Mouse (Mus musculus): ENCODE results near the gene Nfia. TPM values are rescaled to one million over a fixed set of nuclear protein-coding genes. Genes with fewer than 3 reads are reported as not detected.

Gene Nfia
- total RNA-seq, 2 experiments from 2014 or later, result 113 to 115 TPM

GRCm38 (mm10) chr4:97816753-97817152 lies 44.2 kb downstream of the Nfia start:
- Histone ChIP-seq H3K4me3 (no peak overlapping the region), H3K27ac (no peak overlapping the region)
- no peak for TF ChIP-seq CTCF (conservative IDR thresholded peaks at IDR 0.05)
- no peak for DNase-seq (ENCODE audit: low spot score in 2 of 2)

GRCm38 (mm10) chr4:97817741-97818140 lies 45.2 kb downstream of the Nfia start:
- Histone ChIP-seq H3K27ac (no peak overlapping the region; the same call in 1 of the 2 replicates), H3K4me3 (no peak overlapping the region)
- TF ChIP-seq CTCF (conservative IDR thresholded peaks at IDR 0.05), result no peak
- DNase-seq (ENCODE audit: low spot score in 2 of 2), result no peak

GRCm38 (mm10) chr4:97818498-97818897 lies 46.0 kb downstream of the Nfia start:
- no peak for DNase-seq (ENCODE audit: low spot score in 2 of 2)
- Histone ChIP-seq H3K4me3 (no peak overlapping the region), H3K27ac (no peak overlapping the region)
- no peak for TF ChIP-seq CTCF (conservative IDR thresholded peaks at IDR 0.05)

- Histone ChIP-seq H3K4me3 (no peak overlapping the region), H3K27ac (no peak overlapping the region)
- DNase-seq (ENCODE audit: low spot score in 2 of 2), result no peak
- no peak for TF ChIP-seq CTCF (conservative IDR thresholded peaks at IDR 0.05)
These were observed 46.6 kb downstream of the Nfia start for GRCm38 (mm10) chr4:97819101-97819500.

- no peak for TF ChIP-seq CTCF (conservative IDR thresholded peaks at IDR 0.05)
- no peak overlapping the region for H3K4me3 ChIP-seq
- no peak overlapping the region for H3K27ac ChIP-seq
- no peak for DNase-seq (ENCODE audit: low spot score in 2 of 2)
These were observed 48.1 kb downstream of the Nfia start for GRCm38 (mm10) chr4:97820474-97821259.

GRCm38 (mm10) chr4:97821556-97822251 lies 49.2 kb downstream of the Nfia start:
- Histone ChIP-seq H3K27ac (no peak overlapping the region), H3K4me3 (no peak overlapping the region)
- TF ChIP-seq CTCF (conservative IDR thresholded peaks at IDR 0.05), result no peak
- no peak for DNase-seq (ENCODE audit: low spot score in 2 of 2)

GRCm38 (mm10) chr4:97823512-97823911 lies 51.0 kb downstream of the Nfia start:
- DNase-seq (ENCODE audit: low spot score in 2 of 2), result no peak
- peak overlapping the region; percentile 29; the same call in 1 of the 2 replicates for H3K27ac ChIP-seq
- no peak for TF ChIP-seq CTCF (conservative IDR thresholded peaks at IDR 0.05)
- no peak overlapping the region for H3K4me3 ChIP-seq

- no peak for TF ChIP-seq CTCF (conservative IDR thresholded peaks at IDR 0.05)
- no peak for DNase-seq (ENCODE audit: low spot score in 2 of 2)
- no peak overlapping the region for H3K4me3 ChIP-seq
- no peak overlapping the region for H3K27ac ChIP-seq
These were observed 51.9 kb downstream of the Nfia start for GRCm38 (mm10) chr4:97824451-97824850.

GRCm38 (mm10) chr4:97825432-97825831 lies 52.9 kb downstream of the Nfia start:
- DNase-seq (ENCODE audit: low spot score in 2 of 2), result no peak
- TF ChIP-seq CTCF (conservative IDR thresholded peaks at IDR 0.05), result no peak
- no peak overlapping the region for H3K4me3 ChIP-seq
- no peak overlapping the region; the same call in 1 of the 2 replicates for H3K27ac ChIP-seq

- no peak overlapping the region for H3K4me3 ChIP-seq
- no peak for DNase-seq (ENCODE audit: low spot score in 2 of 2)
These were observed 53.3 kb downstream of the Nfia start for GRCm38 (mm10) chr4:97825841-97826240.

GRCm38 (mm10) chr4:97827115-97827514 lies 54.6 kb downstream of the Nfia start:
- TF ChIP-seq CTCF (conservative IDR thresholded peaks at IDR 0.05), result no peak
- Histone ChIP-seq H3K27ac (no peak overlapping the region), H3K4me3 (no peak overlapping the region)
- no peak for DNase-seq (ENCODE audit: low spot score in 2 of 2)

More at GRCm38 (mm10) chr4:97825841-97826240, 53.3 kb downstream of the Nfia start:
- no peak overlapping the region for H3K27ac ChIP-seq
- no peak for TF ChIP-seq CTCF (conservative IDR thresholded peaks at IDR 0.05)

GRCm38 (mm10) chr4:97828579-97828978 lies 56.0 kb downstream of the Nfia start:
- no peak for TF ChIP-seq CTCF (conservative IDR thresholded peaks at IDR 0.05)

GRCm38 (mm10) chr4:97829336-97830050 lies 57.0 kb downstream of the Nfia start:
- Histone ChIP-seq H3K27ac (no peak overlapping the region), H3K4me3 (no peak overlapping the region)
- DNase-seq (ENCODE audit: low spot score in 2 of 2), result no peak
- no peak for TF ChIP-seq CTCF (conservative IDR thresholded peaks at IDR 0.05)

More at GRCm38 (mm10) chr4:97828579-97828978, 56.0 kb downstream of the Nfia start:
- peak overlapping the region; percentile 24; the same call in 1 of the 2 replicates for H3K27ac ChIP-seq
- DNase-seq (ENCODE audit: low spot score in 2 of 2), result no peak
- no peak overlapping the region for H3K4me3 ChIP-seq
